Mouse (Mus musculus): ENCODE data around the gene Tubb5.

Gene Tubb5

GRCm38 (mm10) chr17:35792837-35793236 lies 45.3 kb downstream of the Tubb5 start:
- DNase-seq, result no peak

GRCm38 (mm10) chr17:35790933-35791332 lies 47.2 kb downstream of the Tubb5 start:
- no peak for DNase-seq

GRCm38 (mm10) chr17:35788025-35788424 lies 50.1 kb downstream of the Tubb5 start:
- DNase-seq, result no peak

DNA sequence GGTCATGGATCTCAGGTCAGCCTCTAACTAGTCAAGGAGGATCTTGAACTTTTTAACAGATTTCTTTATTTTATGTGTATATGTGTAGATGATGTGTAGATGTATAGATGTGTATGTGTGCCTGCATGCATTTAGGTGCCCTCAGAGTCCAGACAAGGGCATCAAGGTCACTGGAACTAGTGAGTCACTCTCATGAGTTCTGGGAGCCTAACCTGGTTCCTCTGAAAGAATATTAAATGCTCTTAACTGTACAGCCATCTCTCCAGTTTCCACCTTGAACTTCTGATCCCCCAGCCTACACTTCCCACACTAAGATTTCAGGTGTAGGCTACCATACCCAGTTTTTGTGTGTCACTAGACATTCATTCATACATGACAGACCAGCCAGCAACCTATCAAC lies 50.6 kb downstream of the Tubb5 start:
- DNase-seq, result no peak

GRCm38 (mm10) chr17:35785140-35785539 lies 53.0 kb downstream of the Tubb5 start:
- DNase-seq, result no peak

GRCm38 (mm10) chr17:35783944-35784343 lies 54.2 kb downstream of the Tubb5 start:
- DNase-seq, result no peak
